Mouse (Mus musculus) spleen, adult 2 months (tissue): ENCODE results near the gene Gm5142.

Experiments used
- CTCF ChIP-seq: fragments of 200-500 bp; IDR thresholded peaks from 2 replicates; pipeline ENCODE4 v1.5.1; 2011; ENCODE audit warnings: mild to moderate bottlenecking, inconsistent platforms; ENCODE audit not compliant: insufficient read depth, insufficient read length, insufficient replicate concordance; ENCODE audit errors: extremely low read depth
- POLR2A ChIP-seq: fragments of 200-500 bp; IDR thresholded peaks from 2 replicates; pipeline ENCODE4 v1.6.1; 2011; ENCODE audit warnings: low read depth, low read length, inconsistent platforms

DNA sequence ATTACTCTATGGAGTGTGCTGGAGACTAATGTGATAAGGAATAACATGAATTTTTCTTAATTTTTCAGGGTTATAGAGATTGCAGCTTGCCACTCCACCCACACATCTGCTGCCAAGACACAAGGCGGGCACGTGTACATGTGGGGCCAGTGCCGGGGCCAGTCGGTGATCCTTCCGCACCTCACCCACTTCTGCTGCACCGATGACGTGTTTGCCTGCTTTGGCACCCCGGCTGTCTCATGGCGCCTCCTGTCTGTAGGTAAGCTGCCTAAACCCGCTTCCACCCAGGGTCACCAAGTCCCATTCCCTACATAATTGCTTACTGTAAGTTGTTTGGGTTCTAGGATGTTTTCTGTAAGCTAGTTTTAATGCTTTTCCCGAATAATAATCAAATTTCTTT is 47.7 kb upstream of the Gm5142 start:
- TF ChIP-seq CTCF = no peak
- TF ChIP-seq POLR2A = no peak
